Mouse (Mus musculus) olfactory bulb, adult 2 months (tissue): ENCODE results near the gene Ctdspl.

ENCODE experiments used
- CTCF ChIP-seq: fragments of 200-500 bp; IDR thresholded peaks from 2 replicates; pipeline ENCODE4 v1.5.1; 2012; ENCODE audit warnings: low read depth, mild to moderate bottlenecking, low read length, moderate library complexity; ENCODE audit not compliant: insufficient read depth
- POLR2A ChIP-seq: fragments of 200-500 bp; IDR thresholded peaks from 2 replicates; pipeline ENCODE4 v1.6.1; 2012; ENCODE audit warnings: mild to moderate bottlenecking, low read depth, low read length, moderate library complexity; ENCODE audit not compliant: insufficient read depth

- TF ChIP-seq CTCF, result no peak
- TF ChIP-seq POLR2A, result no peak
These were observed 6.5 kb upstream of the Ctdspl start for GRCm38 (mm10) chr9:118919672-118920186.
